Comparison of ENCODE assay signal across 16 mouse cellular contexts in genomic region chr8:10689881-10690280, GRCm38 (mm10).
"Had no signal": no experiment of that assay in that cellular context is flagged by ENCODE, and none has a peak within 500 bp of the region (broad histone marks: within the 10 kb centered on the region; RNA-seq: fewer than 3 reads in every experiment).

No protein-coding gene starts in this region.

- ATAC-seq: liver, postnatal 0 days had no signal

- H3K27me3 ChIP-seq: lung, embryonic 15.5 days; midbrain, embryonic 12.5 days; neural tube, embryonic 12.5 days; stomach, embryonic 15.5 days had no signal

- H3K4me2 ChIP-seq: lung, embryonic 15.5 days; midbrain, embryonic 12.5 days; neural tube, embryonic 12.5 days; stomach, embryonic 15.5 days had no signal

- H3K4me1 ChIP-seq: lung, embryonic 15.5 days; megakaryocyte, embryonic 14.5 days; stomach, embryonic 15.5 days had no signal

- H3K4me3 ChIP-seq: lung, embryonic 15.5 days; megakaryocyte, embryonic 14.5 days; midbrain, embryonic 12.5 days; neural tube, embryonic 12.5 days; stomach, embryonic 15.5 days had no signal

- H3K27ac ChIP-seq: lung, embryonic 15.5 days; macrophage; midbrain, embryonic 12.5 days; neural tube, embryonic 12.5 days; stomach, embryonic 15.5 days; stomach, postnatal 0 days had no signal

- DNase-seq: liver, postnatal 0 days; lung, adult 2 months; lung, postnatal 14 days; lung, postnatal 36 days; midbrain, embryonic 14.5 days; right cerebral cortex, postnatal 14 days; thymus, adult 2 months; thymus, postnatal 25 days; thymus, postnatal 4 days had no signal

- H3K36me3 ChIP-seq: lung, embryonic 15.5 days; midbrain, embryonic 12.5 days; neural tube, embryonic 12.5 days; stomach, embryonic 15.5 days had no signal

- H3K9me3 ChIP-seq: lung, embryonic 15.5 days; megakaryocyte, embryonic 14.5 days; midbrain, embryonic 12.5 days; neural tube, embryonic 12.5 days; stomach, embryonic 15.5 days had no signal

- H3K9ac ChIP-seq: liver, postnatal 0 days; lung, embryonic 15.5 days; midbrain, embryonic 12.5 days; neural tube, embryonic 12.5 days; stomach, embryonic 15.5 days had no signal
